Mouse (Mus musculus) lung, adult 2 months (tissue): ENCODE results near the gene Gpr21. TPM values are rescaled to one million over a fixed set of nuclear protein-coding genes. Genes with fewer than 3 reads are reported as not detected.
A peak's percentile ranks its signal among the peaks of the same experiment; 100 is the strongest.
"Not testable (repeated sequence)": the region's sequence is repeated elsewhere in the genome, so short reads cannot be mapped to it uniquely, and the experiment has no call there.

Source experiments
- DNase-seq: peaks from one replicate; pipeline ENCODE4 v3.0.0; 2022
- H3K4me1 ChIP-seq: fragments of 200-500 bp; 2 replicates; pipeline ENCODE4 v1.6.1; 2011; ENCODE audit warnings: low read length; ENCODE audit not compliant: control insufficient read depth, insufficient read depth
- H3K4me3 ChIP-seq: fragments of 200-500 bp; replicated peaks from 2 replicates; pipeline ENCODE3; 2011; ENCODE audit warnings: low read depth, mild to moderate bottlenecking, control low read depth, low read length; ENCODE audit errors: extremely low read depth
- CTCF ChIP-seq: fragments of 200-500 bp; IDR thresholded peaks from 2 replicates; pipeline ENCODE4 v1.5.1; 2011; ENCODE audit warnings: mild to moderate bottlenecking, low read length, control low read depth; ENCODE audit not compliant: insufficient read depth
- POLR2A ChIP-seq: fragments of 200-500 bp; IDR thresholded peaks from 2 replicates; pipeline ENCODE4 v1.6.1; 2011; ENCODE audit warnings: low read depth, mild to moderate bottlenecking, control low read depth, low read length, borderline replicate concordance; ENCODE audit errors: extremely low read depth
- WGBS: fragments of 180-500 bp; shearing (Covaris S2); methylation state at CpG from one replicate; pipeline ENCODE4 v1.1.7; 2018; 5-methylcytosine and 5-hydroxymethylcytosine counted together
- polyA plus RNA-seq: library from polyadenylated mRNA; depleted of rRNA; stranded (reverse); fragments of >200 nt; gene quantifications from 2 replicates; pipeline ENCODE4 v1.2.3, GENCODE M21; 2012; rRNA removed

Gene Gpr21
- polyA plus RNA-seq, result 0.33 and 0.73 TPM in 2 replicates

GRCm38 (mm10) chr2:37516030-37516710, at the start of gene Gpr21:
Gene Gpr21, plus strand, starts transcription at chr2:37516332.
- no peak for TF ChIP-seq CTCF
- TF ChIP-seq POLR2A, result no peak
- no peak for DNase-seq
- WGBS, result 31% methylated on average over 11 of the region's 11 CpGs
- Histone ChIP-seq H3K4me3 (peak within 1 kb of the TSS; percentile 32), H3K4me1 (peaks cover 3% of the 10 kb centered on the region; the same call in 1 of the 2 replicates)

GRCm38 (mm10) chr2:37479559-37479958, 36.6 kb upstream of the Gpr21 start:
- no peak for TF ChIP-seq CTCF
- no peak for TF ChIP-seq POLR2A
- Histone ChIP-seq H3K4me1 (no peaks in the 10 kb centered on the region), H3K4me3 (no peak overlapping the region)
- no peak for DNase-seq

GRCm38 (mm10) chr2:37480039-37480438, 36.1 kb upstream of the Gpr21 start:
- 87% methylated on average over 2 of the region's 2 CpGs for WGBS
- no peak overlapping the region for H3K4me3 ChIP-seq
- no peak for TF ChIP-seq CTCF
- no peak for TF ChIP-seq POLR2A
- H3K4me1 ChIP-seq, result no peaks in the 10 kb centered on the region
- DNase-seq, result no peak

- no peak for DNase-seq
- TF ChIP-seq CTCF (no peak), POLR2A (no peak)
- 75% methylated on average over 2 of the region's 2 CpGs for WGBS
Observed at GRCm38 (mm10) chr2:37484165-37484564, 32.0 kb upstream of the Gpr21 start.

GRCm38 (mm10) chr2:37485370-37485769, 30.8 kb upstream of the Gpr21 start:
- 78% methylated on average over 1 of the region's 1 CpGs for WGBS
- Histone ChIP-seq H3K4me1 (no peaks in the 10 kb centered on the region), H3K4me3 (no peak overlapping the region)
- no peak for DNase-seq
- TF ChIP-seq CTCF, result no peak
- no peak for TF ChIP-seq POLR2A

More at GRCm38 (mm10) chr2:37484165-37484564, 32.0 kb upstream of the Gpr21 start:
- H3K4me3 ChIP-seq, result no peak overlapping the region
- H3K4me1 ChIP-seq, result no peaks in the 10 kb centered on the region

- TF ChIP-seq POLR2A, result no peak
- no peak for TF ChIP-seq CTCF
- Histone ChIP-seq H3K4me1 (no peaks in the 10 kb centered on the region), H3K4me3 (no peak overlapping the region)
- no peak for DNase-seq
Observed at GRCm38 (mm10) chr2:37486408-37486807, 29.7 kb upstream of the Gpr21 start.

- TF ChIP-seq CTCF (no peak), POLR2A (no peak)
- no peak overlapping the region for H3K4me3 ChIP-seq
- WGBS, result 86% methylated on average over 2 of the region's 2 CpGs
- no peak for DNase-seq
- no peaks in the 10 kb centered on the region for H3K4me1 ChIP-seq
Observed at GRCm38 (mm10) chr2:37488956-37489355, 27.2 kb upstream of the Gpr21 start.

- no peak for DNase-seq
- Histone ChIP-seq H3K4me3 (no peak overlapping the region), H3K4me1 (no peaks in the 10 kb centered on the region)
- WGBS, result over 99% methylated on average over 4 of the region's 4 CpGs
- no peak for TF ChIP-seq POLR2A
- TF ChIP-seq CTCF, result no peak
Observed at GRCm38 (mm10) chr2:37497321-37497720, 18.8 kb upstream of the Gpr21 start.

GRCm38 (mm10) chr2:37505856-37506255, 10.3 kb upstream of the Gpr21 start:
- 84% methylated on average over 2 of the region's 2 CpGs for WGBS
- not testable (repeated sequence) for DNase-seq, H3K4me1 ChIP-seq, H3K4me3 ChIP-seq

- Histone ChIP-seq H3K4me1 (peaks cover 3% of the 10 kb centered on the region; the same call in 1 of the 2 replicates), H3K4me3 (no peak overlapping the region)
- TF ChIP-seq POLR2A, result no peak
- no peak for TF ChIP-seq CTCF
- 91% methylated on average over 4 of the region's 4 CpGs for WGBS
- no peak for DNase-seq
Observed at GRCm38 (mm10) chr2:37511134-37511901, 4.8 kb upstream of the Gpr21 start.
